Comparison of ENCODE assay signal across 7 mouse cellular contexts in the genomic region with DNA sequence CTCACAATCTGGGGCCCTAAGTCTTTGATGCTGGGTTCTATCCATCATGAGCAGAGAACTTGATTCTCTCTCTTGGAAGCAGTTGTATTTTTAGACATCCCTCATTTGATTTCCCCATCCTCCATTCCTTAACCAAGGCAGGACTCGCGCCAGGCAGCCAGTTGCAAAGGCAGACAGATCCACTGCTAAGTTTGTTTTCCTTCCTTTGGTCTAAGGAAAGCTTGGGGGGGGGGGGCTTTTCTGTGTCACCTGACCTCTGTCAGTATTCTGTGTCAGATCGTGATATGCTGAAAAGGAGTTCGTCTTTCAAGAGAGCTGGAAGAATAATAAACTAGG. TPM values are rescaled to one million over a fixed set of nuclear protein-coding genes. Genes with fewer than 3 reads are reported as not detected.
DNase-seq lines count a peak whose midpoint lies in the region; ATAC-seq lines count a peak whose summit lies in the region.

No protein-coding gene starts in this region.

- H3K27me3 ChIP-seq in embryonic facial prominence, embryonic 14.5 days (replicated peaks; ENCODE audit: control insufficient read depth, insufficient read depth, low read length), result peaks cover 58% of the 10 kb centered on the region
- H3K27me3 ChIP-seq in hindbrain, embryonic 13.5 days, result peaks cover 45% of the 10 kb centered on the region
- peaks cover 56% of the 10 kb centered on the region for H3K27me3 ChIP-seq in neural tube, embryonic 13.5 days

- H3K9ac ChIP-seq in embryonic facial prominence, embryonic 14.5 days (ENCODE audit: low read depth, low read length), result peak overlapping the region; percentile 67
- peak overlapping the region; percentile 78 for H3K9ac ChIP-seq in hindbrain, embryonic 13.5 days
- H3K9ac ChIP-seq in neural tube, embryonic 13.5 days, result peak overlapping the region; percentile 76

- intact Hi-C loops in left cerebral cortex, postnatal 25 days (cut with DNase I), result loop anchor here (5.0 kb wide), 1 partner anchor 491 kb away; no protein-coding TSS in a partner anchor

- DNase-seq in left cerebral cortex, adult 18-20 months (ENCODE audit: low spot score in 2 of 2), result peak; percentile 40 to 65
- DNase-seq in left cerebral cortex, postnatal 25 days (ENCODE audit: low spot score in 2 of 2), result no peak
- no peak for DNase-seq in embryonic facial prominence, embryonic 14.5 days (ENCODE audit: low spot score)
- DNase-seq in thymus, postnatal 14 days, result no peak
- no peak for DNase-seq in cerebellum, adult 18-20 months

- no peak for ATAC-seq in embryonic facial prominence, embryonic 14.5 days (ENCODE audit: low read depth)
- ATAC-seq in hindbrain, embryonic 13.5 days (ENCODE audit: low FRiP score), result no peak
- ATAC-seq in neural tube, embryonic 13.5 days (ENCODE audit: low read depth), result no peak

- no peaks in the 10 kb centered on the region for H3K9me3 ChIP-seq in embryonic facial prominence, embryonic 14.5 days (ENCODE audit: control insufficient read depth, low read length)
- no peaks in the 10 kb centered on the region for H3K9me3 ChIP-seq in hindbrain, embryonic 13.5 days
- no peaks in the 10 kb centered on the region for H3K9me3 ChIP-seq in neural tube, embryonic 13.5 days

- peaks cover 37% of the 10 kb centered on the region for H3K4me1 ChIP-seq in embryonic facial prominence, embryonic 14.5 days (ENCODE audit: control insufficient read depth, insufficient read depth, low read length)
- H3K4me1 ChIP-seq in hindbrain, embryonic 13.5 days (replicated peaks), result peaks cover 45% of the 10 kb centered on the region
- H3K4me1 ChIP-seq in neural tube, embryonic 13.5 days (replicated peaks), result peaks cover 50% of the 10 kb centered on the region

- peak overlapping the region; percentile 59 for H3K4me3 ChIP-seq in embryonic facial prominence, embryonic 14.5 days (ENCODE audit: low read depth, low read length)
- H3K4me3 ChIP-seq in hindbrain, embryonic 13.5 days, result peak overlapping the region; percentile 69
- peak overlapping the region; percentile 67 for H3K4me3 ChIP-seq in neural tube, embryonic 13.5 days

- peak overlapping the region; percentile 95 for H3K4me2 ChIP-seq in embryonic facial prominence, embryonic 14.5 days (ENCODE audit: low read depth, low read length)
- peak overlapping the region; percentile 90 for H3K4me2 ChIP-seq in hindbrain, embryonic 13.5 days
- H3K4me2 ChIP-seq in neural tube, embryonic 13.5 days, result peak overlapping the region; percentile 96

- WGBS in embryonic facial prominence, embryonic 14.5 days, result 7% methylated on average over 4 of the region's 4 CpGs
- 9% methylated on average over 4 of the region's 4 CpGs for WGBS in hindbrain, embryonic 13.5 days
- WGBS in neural tube, embryonic 13.5 days, result 11% methylated on average over 4 of the region's 4 CpGs

- 0 out of 2 replicates have a peak overlapping the region, but pooled peaks have one; percentile 21 for H3K27ac ChIP-seq in embryonic facial prominence, embryonic 14.5 days (replicated peaks; ENCODE audit: low read depth, low read length)
- H3K27ac ChIP-seq in hindbrain, embryonic 13.5 days, result 0 out of 2 replicates have a peak overlapping the region, but pooled peaks have one; percentile 6
- H3K27ac ChIP-seq in neural tube, embryonic 13.5 days (replicated peaks), result no peak overlapping the region

- no peaks in the 10 kb centered on the region for H3K36me3 ChIP-seq in embryonic facial prominence, embryonic 14.5 days (ENCODE audit: control insufficient read depth, insufficient read depth, low read length)
- H3K36me3 ChIP-seq in hindbrain, embryonic 13.5 days, result no peaks in the 10 kb centered on the region
- H3K36me3 ChIP-seq in neural tube, embryonic 13.5 days, result no peaks in the 10 kb centered on the region

RNA-seq across cellular contexts. Expression of gene Tmem200c, which starts 11.4 kb away (rescaled TPM):
- total RNA-seq in left cerebral cortex, adult 18-20 months (2021), result 10 to 100 TPM; 16.8 to 18.4 TPM
- total RNA-seq in left cerebral cortex, postnatal 25 days (2021), result 10 to 100 TPM; 19.2 to 20.5 TPM
- polyA plus RNA-seq in embryonic facial prominence, embryonic 14.5 days (2014; fragmentation: Nextera tagmentation; extraction: Ambion mirVana), result 1.1 and 2.0 TPM in 2 replicates
- polyA plus RNA-seq in hindbrain, embryonic 13.5 days (2015; fragmentation: Nextera tagmentation; extraction: Ambion mirVana), result 1.9 and 2.3 TPM in 2 replicates
- 2.7 TPM in 2 replicates for polyA plus RNA-seq in neural tube, embryonic 13.5 days (2015; fragmentation: Nextera tagmentation; extraction: Ambion mirVana)

Comparison
In these comparisons a context has a peak if more than half of its experiments do, and no peak if none do; other contexts are left out.
1. DNase-seq: peak in left cerebral cortex, adult 18-20 months (2 of 2); none in left cerebral cortex, postnatal 25 days (0 of 2), embryonic facial prominence, embryonic 14.5 days (single experiment), thymus, postnatal 14 days (single experiment) and cerebellum, adult 18-20 months (0 of 2).
2. Peak in every context shown above with its lines, with median percentiles within 50 percentile points of each other: H3K4me2 ChIP-seq, H3K4me3 ChIP-seq and H3K9ac ChIP-seq.